Mouse (Mus musculus): ENCODE measurements at regions not wholly inside any gene's neighbourhood (a gene's known extent, or its start where the extent isn't known, plus 50 kb on each side); places are given as distances from the start of the nearest gene placed in this dataset.

GRCm38 (mm10) chrX:12933294-12933807, 137.9 kb upstream of the Usp9x start:
- Histone ChIP-seq H3K4me2 (no peak overlapping the region), H3K9me3 (replicated peaks) (no peaks in the 10 kb centered on the region), H3K9ac (no peak overlapping the region), H3K27ac (no peak overlapping the region), H3K4me3 (replicated peaks) (no peak overlapping the region), H3K4me1 (replicated peaks) (peaks cover 10% of the 10 kb centered on the region; the same call in 1 of the 2 replicates), H3K36me3 (no peaks in the 10 kb centered on the region), H3K27me3 (no peaks in the 10 kb centered on the region)
- DNase-seq (no peak), ATAC-seq (ENCODE audit: low read depth) (no peak)
- 76% methylated on average over 4 of the region's 4 CpGs for WGBS (ENCODE audit: insufficient replicate concordance)

GRCm38 (mm10) chrX:12930242-12930641, 141.1 kb upstream of the Usp9x start:
- H3K9me3 ChIP-seq (replicated peaks): no peaks in the 10 kb centered on the region
- ATAC-seq (ENCODE audit: low read depth) (peak; percentile 68; the same call in 1 of the 2 replicates), DNase-seq (no peak)
- H3K4me2 ChIP-seq: no peak overlapping the region
- no peak overlapping the region for H3K9ac ChIP-seq
- H3K4me1 ChIP-seq (replicated peaks): peaks cover 10% of the 10 kb centered on the region
- no peaks in the 10 kb centered on the region for H3K27me3 ChIP-seq
- H3K4me3 ChIP-seq (replicated peaks): no peak overlapping the region
- 29% methylated on average over 2 of the region's 2 CpGs for WGBS (ENCODE audit: insufficient replicate concordance)
- H3K36me3 ChIP-seq: no peaks in the 10 kb centered on the region
- no peak overlapping the region for H3K27ac ChIP-seq

- no peaks in the 10 kb centered on the region for H3K36me3 ChIP-seq
- H3K9me3 ChIP-seq (replicated peaks): no peaks in the 10 kb centered on the region
- no peak overlapping the region for H3K4me3 ChIP-seq (replicated peaks)
- no peak overlapping the region for H3K27ac ChIP-seq
- H3K4me1 ChIP-seq (replicated peaks): peaks cover 10% of the 10 kb centered on the region
- no peaks in the 10 kb centered on the region for H3K27me3 ChIP-seq
- no peak overlapping the region for H3K4me2 ChIP-seq
- no peak overlapping the region for H3K9ac ChIP-seq
- peak; percentile 57 for ATAC-seq (ENCODE audit: low read depth)
- peak; percentile 4 for DNase-seq
- 39% methylated on average over 11 of the region's 11 CpGs for WGBS (ENCODE audit: insufficient replicate concordance)
Observed at GRCm38 (mm10) chrX:12927797-12928589, 143.3 kb upstream of the Usp9x start.

GRCm38 (mm10) chrX:12924705-12925644, 146.3 kb upstream of the Usp9x start:
- H3K4me1 ChIP-seq (replicated peaks): peaks cover 10% of the 10 kb centered on the region
- 63% methylated on average over 10 of the region's 10 CpGs for WGBS (ENCODE audit: insufficient replicate concordance)
- H3K27ac ChIP-seq: no peak overlapping the region
- H3K36me3 ChIP-seq: no peaks in the 10 kb centered on the region
- H3K4me2 ChIP-seq: no peak overlapping the region
- no peak overlapping the region for H3K9ac ChIP-seq
- no peaks in the 10 kb centered on the region for H3K27me3 ChIP-seq
- H3K4me3 ChIP-seq (replicated peaks): no peak overlapping the region
- no peak for ATAC-seq (ENCODE audit: low read depth)
- H3K9me3 ChIP-seq (replicated peaks): no peaks in the 10 kb centered on the region
- DNase-seq: no peak

- Histone ChIP-seq H3K4me1 (replicated peaks) (no peaks in the 10 kb centered on the region), H3K4me3 (replicated peaks) (no peak overlapping the region), H3K4me2 (no peak overlapping the region), H3K27me3 (no peaks in the 10 kb centered on the region), H3K9me3 (replicated peaks) (no peaks in the 10 kb centered on the region), H3K36me3 (no peaks in the 10 kb centered on the region), H3K9ac (no peak overlapping the region), H3K27ac (no peak overlapping the region)
- 18% methylated on average over 3 of the region's 3 CpGs for WGBS (ENCODE audit: insufficient replicate concordance)
- ATAC-seq (ENCODE audit: low read depth): no peak
- no peak for DNase-seq
Observed at GRCm38 (mm10) chrX:12919576-12919975, 151.7 kb upstream of the Usp9x start.

- H3K36me3 ChIP-seq: no peaks in the 10 kb centered on the region
- no peak overlapping the region for H3K27ac ChIP-seq
- H3K4me2 ChIP-seq: no peak overlapping the region; the same call in 1 of the 2 replicates
- no peak for DNase-seq
- no peaks in the 10 kb centered on the region for H3K4me1 ChIP-seq (replicated peaks)
- H3K27me3 ChIP-seq: no peaks in the 10 kb centered on the region
- no peak overlapping the region for H3K9ac ChIP-seq
- no peak for ATAC-seq (ENCODE audit: low read depth)
- no peaks in the 10 kb centered on the region for H3K9me3 ChIP-seq (replicated peaks)
- WGBS (ENCODE audit: insufficient replicate concordance): 42% methylated on average over 13 of the region's 13 CpGs
- H3K4me3 ChIP-seq (replicated peaks): no peak overlapping the region
Observed at GRCm38 (mm10) chrX:12917105-12917504, 154.2 kb upstream of the Usp9x start.

GRCm38 (mm10) chrX:12916684-12917083, 154.6 kb upstream of the Usp9x start:
- H3K27ac ChIP-seq: no peak overlapping the region
- no peaks in the 10 kb centered on the region for H3K36me3 ChIP-seq
- no peak overlapping the region for H3K4me3 ChIP-seq (replicated peaks)
- no peaks in the 10 kb centered on the region for H3K4me1 ChIP-seq (replicated peaks)
- ATAC-seq (ENCODE audit: low read depth) (no peak), DNase-seq (no peak)
- H3K9ac ChIP-seq: no peak overlapping the region
- no peaks in the 10 kb centered on the region for H3K27me3 ChIP-seq
- 43% methylated on average over 11 of the region's 11 CpGs for WGBS (ENCODE audit: insufficient replicate concordance)
- no peak overlapping the region; the same call in 1 of the 2 replicates for H3K4me2 ChIP-seq
- no peaks in the 10 kb centered on the region for H3K9me3 ChIP-seq (replicated peaks)

GRCm38 (mm10) chrX:12900256-12900655, 138.4 kb upstream of the Med14 start:
- ATAC-seq (ENCODE audit: low read depth): no peak
- H3K9me3 ChIP-seq (replicated peaks): no peaks in the 10 kb centered on the region
- H3K27ac ChIP-seq: no peak overlapping the region
- H3K27me3 ChIP-seq: no peaks in the 10 kb centered on the region
- no peaks in the 10 kb centered on the region for H3K4me1 ChIP-seq (replicated peaks)
- 72% methylated on average over 7 of the region's 7 CpGs for WGBS (ENCODE audit: insufficient replicate concordance)
- no peak for DNase-seq
- H3K9ac ChIP-seq: no peak overlapping the region
- no peaks in the 10 kb centered on the region for H3K36me3 ChIP-seq
- no peak overlapping the region for H3K4me2 ChIP-seq
- no peak overlapping the region for H3K4me3 ChIP-seq (replicated peaks)

- H3K27ac ChIP-seq: no peak overlapping the region
- H3K9ac ChIP-seq: no peak overlapping the region
- DNase-seq (no peak), ATAC-seq (ENCODE audit: low read depth) (no peak)
- no peaks in the 10 kb centered on the region for H3K27me3 ChIP-seq
- H3K36me3 ChIP-seq: no peaks in the 10 kb centered on the region
- WGBS (ENCODE audit: insufficient replicate concordance): 63% methylated on average over 7 of the region's 7 CpGs
- H3K4me3 ChIP-seq (replicated peaks): no peak overlapping the region
- no peaks in the 10 kb centered on the region for H3K9me3 ChIP-seq (replicated peaks)
- no peak overlapping the region for H3K4me2 ChIP-seq
- H3K4me1 ChIP-seq (replicated peaks): no peaks in the 10 kb centered on the region
Observed at GRCm38 (mm10) chrX:12891468-12891867, 129.6 kb upstream of the Med14 start.

- H3K27ac ChIP-seq: no peak overlapping the region
- ATAC-seq (ENCODE audit: low read depth) (no peak), DNase-seq (no peak)
- H3K4me1 ChIP-seq (replicated peaks): no peaks in the 10 kb centered on the region
- H3K4me3 ChIP-seq (replicated peaks): no peak overlapping the region
- 37% methylated on average over 3 of the region's 3 CpGs for WGBS (ENCODE audit: insufficient replicate concordance)
- no peaks in the 10 kb centered on the region for H3K9me3 ChIP-seq (replicated peaks)
- no peaks in the 10 kb centered on the region for H3K36me3 ChIP-seq
- no peaks in the 10 kb centered on the region for H3K27me3 ChIP-seq
- no peak overlapping the region for H3K9ac ChIP-seq
- no peak overlapping the region for H3K4me2 ChIP-seq
Observed at GRCm38 (mm10) chrX:12889482-12889808, 127.6 kb upstream of the Med14 start.

- ATAC-seq (ENCODE audit: low read depth): no peak
- WGBS (ENCODE audit: insufficient replicate concordance): 43% methylated on average over 3 of the region's 3 CpGs
- H3K9ac ChIP-seq: no peak overlapping the region
- no peak overlapping the region for H3K4me3 ChIP-seq (replicated peaks)
- no peaks in the 10 kb centered on the region for H3K27me3 ChIP-seq
- H3K4me2 ChIP-seq: no peak overlapping the region
- no peak for DNase-seq
- H3K36me3 ChIP-seq: no peaks in the 10 kb centered on the region
- H3K27ac ChIP-seq: no peak overlapping the region
- H3K9me3 ChIP-seq (replicated peaks): no peaks in the 10 kb centered on the region
- no peaks in the 10 kb centered on the region for H3K4me1 ChIP-seq (replicated peaks)
Observed at GRCm38 (mm10) chrX:12888708-12889481, 127.0 kb upstream of the Med14 start.

All from liver, embryonic 13.5 days (tissue).